Mouse (Mus musculus): ENCODE results near the gene Me1.
"Not testable (repeated sequence)": the region's sequence is repeated elsewhere in the genome, so short reads cannot be mapped to it uniquely, and the experiment has no call there.

Me1 gene

GRCm38 (mm10) chr9:86596983-86597382 is 98.8 kb downstream of the Me1 start:
- DNase-seq (ENCODE audit: low spot score), result not testable (repeated sequence)

GRCm38 (mm10) chr9:86594357-86594767 is 101.4 kb downstream of the Me1 start:
- not testable (repeated sequence) for DNase-seq (ENCODE audit: low spot score)

- no peak for DNase-seq (ENCODE audit: low spot score)
Observed at GRCm38 (mm10) chr9:86592676-86593668, 102.8 kb downstream of the Me1 start.

GRCm38 (mm10) chr9:86587019-86587795 is 108.5 kb downstream of the Me1 start:
- DNase-seq (ENCODE audit: low spot score), result no peak

- peak; percentile 61 for DNase-seq (ENCODE audit: low spot score)
Observed at GRCm38 (mm10) chr9:86583740-86584139, 112.0 kb downstream of the Me1 start.

- no peak for DNase-seq (ENCODE audit: low spot score)
Observed at GRCm38 (mm10) chr9:86579657-86580056, 116.1 kb downstream of the Me1 start.

- no peak for DNase-seq (ENCODE audit: low spot score)
Observed at GRCm38 (mm10) chr9:86575178-86575577, 120.6 kb downstream of the Me1 start.

GRCm38 (mm10) chr9:86573616-86574303 is 122.0 kb downstream of the Me1 start:
- no peak for DNase-seq (ENCODE audit: low spot score)

- DNase-seq (ENCODE audit: low spot score), result peak; percentile 82
Observed at GRCm38 (mm10) chr9:86572636-86573291, 123.0 kb downstream of the Me1 start.

GRCm38 (mm10) chr9:86572196-86572595 is 123.6 kb downstream of the Me1 start:
- DNase-seq (ENCODE audit: low spot score), result peak; percentile 42

- DNase-seq (ENCODE audit: low spot score), result peak; percentile 95
Observed at GRCm38 (mm10) chr9:86571540-86572135, 124.1 kb downstream of the Me1 start, which contains the start of the genes Pgm3 and Rwdd2a. TSS of gene Pgm3 (minus strand) at chr9:86571842. TSS of gene Rwdd2a (plus strand) at chr9:86571991.

GRCm38 (mm10) chr9:86570946-86571345 is 124.8 kb downstream of the Me1 start:
- no peak for DNase-seq (ENCODE audit: low spot score)

- no peak for DNase-seq (ENCODE audit: low spot score)
Observed at GRCm38 (mm10) chr9:86570261-86570890, 125.4 kb downstream of the Me1 start.

GRCm38 (mm10) chr9:86569314-86569910 is 126.3 kb downstream of the Me1 start:
- DNase-seq (ENCODE audit: low spot score), result no peak

GRCm38 (mm10) chr9:86560543-86560942 is 135.2 kb downstream of the Me1 start:
- no peak for DNase-seq (ENCODE audit: low spot score)

GRCm38 (mm10) chr9:86554641-86555040 is 141.1 kb downstream of the Me1 start:
- DNase-seq (ENCODE audit: low spot score), result no peak

- no peak for DNase-seq (ENCODE audit: low spot score)
Observed at GRCm38 (mm10) chr9:86553886-86554285, 141.9 kb downstream of the Me1 start.

GRCm38 (mm10) chr9:86550717-86551116 is 145.0 kb downstream of the Me1 start:
- DNase-seq (ENCODE audit: low spot score), result no peak

- DNase-seq (ENCODE audit: low spot score), result no peak
Observed at GRCm38 (mm10) chr9:86549637-86550162, 146.1 kb downstream of the Me1 start.

GRCm38 (mm10) chr9:86544559-86544958 is 151.2 kb downstream of the Me1 start:
- no peak for DNase-seq (ENCODE audit: low spot score)

Measured in T-cell, adult 2 months (primary cell).